Mouse (Mus musculus): Measurements from ENCODE around the gene E330017A01Rik. TPM values are rescaled to one million over a fixed set of nuclear protein-coding genes. Genes with fewer than 3 reads are reported as not detected.

The E330017A01Rik gene
- total and polyA plus RNA-seq, 2 experiments from 2014 or later, result 0.14 TPM; not detected in 1

- no peak overlapping the region for H3K4me3 ChIP-seq (ENCODE audit: low read depth, low read length)
- DNase-seq (ENCODE audit: low spot score), result no peak
- no peaks in the 10 kb centered on the region for H3K4me1 ChIP-seq (ENCODE audit: insufficient read depth, low read length)
- no peak overlapping the region for H3K4me2 ChIP-seq (ENCODE audit: low read depth, low read length, poor library complexity, severe bottlenecking)
- peaks cover 26% of the 10 kb centered on the region for H3K36me3 ChIP-seq (ENCODE audit: insufficient read depth, low read length)
- WGBS, result 97% methylated on average over 13 of the region's 13 CpGs
- no peaks in the 10 kb centered on the region for H3K27me3 ChIP-seq (ENCODE audit: insufficient read depth, low read length)
- no peak overlapping the region for H3K9ac ChIP-seq (replicated peaks; ENCODE audit: low read length, poor library complexity, severe bottlenecking)
- no peaks in the 10 kb centered on the region for H3K9me3 ChIP-seq (ENCODE audit: low read length)
- ATAC-seq (ENCODE audit: low FRiP score), result no peak
- TF ChIP-seq CTCF (IDR thresholded peaks at IDR 0.05), result no peak
- no peak overlapping the region for H3K27ac ChIP-seq (ENCODE audit: low read depth, low read length)
Measured at GRCm38 (mm10) chr16:58672396-58672795, 33.9 kb upstream of the E330017A01Rik start.

- Histone ChIP-seq H3K9me3 (ENCODE audit: low read length) (no peaks in the 10 kb centered on the region), H3K4me1 (ENCODE audit: insufficient read depth, low read length) (no peaks in the 10 kb centered on the region), H3K4me2 (ENCODE audit: low read depth, low read length, poor library complexity, severe bottlenecking) (peak overlapping the region; percentile 77), H3K27me3 (ENCODE audit: insufficient read depth, low read length) (no peaks in the 10 kb centered on the region), H3K9ac (replicated peaks; ENCODE audit: low read length, poor library complexity, severe bottlenecking) (0 out of 2 replicates have a peak overlapping the region, but pooled peaks have one; percentile 8), H3K36me3 (ENCODE audit: insufficient read depth, low read length) (peaks cover 25% of the 10 kb centered on the region), H3K4me3 (ENCODE audit: low read depth, low read length) (peak overlapping the region; percentile 91), H3K27ac (ENCODE audit: low read depth, low read length) (no peak overlapping the region)
- 67% methylated on average over 8 of the region's 8 CpGs for WGBS
- ATAC-seq (ENCODE audit: low FRiP score) (no peak), DNase-seq (ENCODE audit: low spot score) (no peak)
- TF ChIP-seq CTCF (IDR thresholded peaks at IDR 0.05), result no peak
Measured at GRCm38 (mm10) chr16:58671212-58671985, 32.9 kb upstream of the E330017A01Rik start.

GRCm38 (mm10) chr16:58670643-58671042 lies 32.1 kb upstream of the E330017A01Rik start:
- Histone ChIP-seq H3K9ac (replicated peaks; ENCODE audit: low read length, poor library complexity, severe bottlenecking) (peak overlapping the region; percentile 89), H3K4me2 (ENCODE audit: low read depth, low read length, poor library complexity, severe bottlenecking) (peak overlapping the region; percentile 77), H3K4me3 (ENCODE audit: low read depth, low read length) (peak overlapping the region; percentile 91), H3K27me3 (ENCODE audit: insufficient read depth, low read length) (no peaks in the 10 kb centered on the region), H3K4me1 (ENCODE audit: insufficient read depth, low read length) (no peaks in the 10 kb centered on the region), H3K36me3 (ENCODE audit: insufficient read depth, low read length) (peaks cover 20% of the 10 kb centered on the region), H3K27ac (ENCODE audit: low read depth, low read length) (peak overlapping the region; percentile 78), H3K9me3 (ENCODE audit: low read length) (no peaks in the 10 kb centered on the region)
- WGBS, result 0% methylated on average over 24 of the region's 25 CpGs
- DNase-seq (ENCODE audit: low spot score) (peak; percentile 64), ATAC-seq (ENCODE audit: low FRiP score) (peak; percentile 86)
- peak; percentile 63 for TF ChIP-seq CTCF (IDR thresholded peaks at IDR 0.05)

GRCm38 (mm10) chr16:58669917-58670630 lies 31.5 kb upstream of the E330017A01Rik start, which contains the start of gene Cpox:
Cpox (plus strand) TSS chr16:58670292.
- peak; percentile 90 for DNase-seq (ENCODE audit: low spot score)
- under 1% methylated on average over 50 of the region's 51 CpGs for WGBS
- H3K27ac ChIP-seq (ENCODE audit: low read depth, low read length), result peak within 1 kb of the TSS; percentile 78
- ATAC-seq (ENCODE audit: low FRiP score), result peak; percentile 96
- no peaks in the 10 kb centered on the region for H3K9me3 ChIP-seq (ENCODE audit: low read length)
- H3K27me3 ChIP-seq (ENCODE audit: insufficient read depth, low read length), result no peaks in the 10 kb centered on the region
- peaks cover 17% of the 10 kb centered on the region for H3K36me3 ChIP-seq (ENCODE audit: insufficient read depth, low read length)
- peak within 1 kb of the TSS; percentile 89 for H3K9ac ChIP-seq (replicated peaks; ENCODE audit: low read length, poor library complexity, severe bottlenecking)
- peak; percentile 42 for TF ChIP-seq CTCF (IDR thresholded peaks at IDR 0.05)
- peak within 1 kb of the TSS; percentile 91 for H3K4me3 ChIP-seq (ENCODE audit: low read depth, low read length)
- no peaks in the 10 kb centered on the region for H3K4me1 ChIP-seq (ENCODE audit: insufficient read depth, low read length)
- peak within 1 kb of the TSS; percentile 77 for H3K4me2 ChIP-seq (ENCODE audit: low read depth, low read length, poor library complexity, severe bottlenecking)

- H3K27ac ChIP-seq (ENCODE audit: low read depth, low read length), result no peak overlapping the region
- peak overlapping the region; percentile 91; the same call in 1 of the 2 replicates for H3K4me3 ChIP-seq (ENCODE audit: low read depth, low read length)
- peak overlapping the region; percentile 77 for H3K4me2 ChIP-seq (ENCODE audit: low read depth, low read length, poor library complexity, severe bottlenecking)
- WGBS, result 56% methylated on average over 5 of the region's 5 CpGs
- peaks cover 10% of the 10 kb centered on the region; the same call in 1 of the 2 replicates for H3K36me3 ChIP-seq (ENCODE audit: insufficient read depth, low read length)
- no peak for DNase-seq (ENCODE audit: low spot score)
- ATAC-seq (ENCODE audit: low FRiP score), result no peak
- H3K9me3 ChIP-seq (ENCODE audit: low read length), result no peaks in the 10 kb centered on the region
- H3K27me3 ChIP-seq (ENCODE audit: insufficient read depth, low read length), result no peaks in the 10 kb centered on the region
- no peaks in the 10 kb centered on the region for H3K4me1 ChIP-seq (ENCODE audit: insufficient read depth, low read length)
- peak overlapping the region; percentile 89; the same call in 1 of the 2 replicates for H3K9ac ChIP-seq (replicated peaks; ENCODE audit: low read length, poor library complexity, severe bottlenecking)
- TF ChIP-seq CTCF (IDR thresholded peaks at IDR 0.05), result no peak
Measured at GRCm38 (mm10) chr16:58669264-58669663, 30.7 kb upstream of the E330017A01Rik start.
